Mouse (Mus musculus) kidney, adult 8-10 months (tissue): ENCODE measurements around the gene Gm15128.
"Not testable (repeated sequence)": the region's sequence is repeated elsewhere in the genome, so short reads cannot be mapped to it uniquely, and the experiment has no call there.

Experiments used
- DNase-seq, 2 experiments: peaks; one replicate each; pipeline ENCODE4 v3.0.0; 2022

Gm15128 gene

DNA sequence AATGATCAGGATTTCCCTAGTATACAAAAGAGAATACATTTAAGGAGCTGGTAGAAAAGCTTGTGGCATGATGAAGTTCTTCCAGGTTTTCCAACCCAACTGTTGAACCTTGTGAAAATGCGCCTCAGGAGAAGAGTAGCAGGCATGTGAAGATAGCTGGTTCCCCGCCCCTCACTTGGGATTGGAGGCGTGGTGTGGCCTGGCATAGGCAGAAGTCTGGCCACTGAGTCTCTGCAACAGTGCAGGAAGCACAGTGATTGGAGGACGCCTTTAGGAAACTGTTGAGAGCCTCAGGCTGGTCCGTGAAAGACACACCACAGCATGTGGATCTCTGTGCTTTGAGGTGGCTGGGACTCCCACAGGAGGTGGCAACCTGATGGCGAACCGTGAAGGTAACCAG is at the start of gene Gm15128:
Gene Gm15128, plus strand, starts transcription at position 301 of the 400 bp plus-strand sequence.
- not testable (repeated sequence) for DNase-seq
